Mouse (Mus musculus) embryonic facial prominence, embryonic 14.5 days (tissue): ENCODE results near the gene Fubp3. TPM values are rescaled to one million over a fixed set of nuclear protein-coding genes. Genes with fewer than 3 reads are reported as not detected.

Experiments used
- ATAC-seq: fragments of 200-750 bp; cut with Nextera tagmentation; 2 replicates; pipeline ENCODE4 v1.8.0; 2017; ENCODE audit warnings: low read depth, moderate number of reproducible peaks, moderate TSS enrichment
- DNase-seq: peaks from one replicate; pipeline ENCODE4 v3.0.0-alpha.2; 2015; ENCODE audit warnings: low spot score
- H3K27ac ChIP-seq: fragments of 300-500 bp; sonication (generic); replicated peaks from 2 replicates; pipeline ENCODE4 v1.5.1; 2014; ENCODE audit warnings: low read depth, mild to moderate bottlenecking, low read length, moderate library complexity
- H3K27me3 ChIP-seq: fragments of 300-500 bp; sonication (generic); replicated peaks from 2 replicates; pipeline ENCODE4 v1.6.1; 2014; ENCODE audit warnings: low read length; ENCODE audit not compliant: control insufficient read depth, insufficient read depth
- H3K36me3 ChIP-seq: fragments of 300-500 bp; sonication (generic); 2 replicates; pipeline ENCODE4 v1.6.1; 2014; ENCODE audit warnings: low read length, mixed read lengths; ENCODE audit not compliant: control insufficient read depth, insufficient read depth
- H3K4me1 ChIP-seq: fragments of 300-500 bp; sonication (generic); 2 replicates; pipeline ENCODE4 v1.6.1; 2014; ENCODE audit warnings: antibody characterized with exemption, low read length; ENCODE audit not compliant: control insufficient read depth, insufficient read depth
- H3K4me2 ChIP-seq: fragments of 300-500 bp; sonication (generic); 2 replicates; pipeline ENCODE4 v1.6.1; 2014; ENCODE audit warnings: low read depth, mild to moderate bottlenecking, low read length, moderate library complexity, mixed read lengths
- H3K4me3 ChIP-seq: fragments of 300-500 bp; sonication (generic); 2 replicates; pipeline ENCODE4 v1.5.1; 2014; ENCODE audit warnings: low read depth, mild to moderate bottlenecking, low read length
- H3K9ac ChIP-seq: fragments of 300-500 bp; sonication (generic); 2 replicates; pipeline ENCODE4 v1.6.1; 2014; ENCODE audit warnings: low read depth, mild to moderate bottlenecking, low read length, moderate library complexity, mixed read lengths
- H3K9me3 ChIP-seq: fragments of 300-500 bp; sonication (generic); 2 replicates; pipeline ENCODE4 v1.6.1; 2016; ENCODE audit warnings: low read length; ENCODE audit not compliant: control insufficient read depth
- WGBS: fragments of 180-500 bp; shearing (Covaris S2); extraction: QIAGEN DNeasy Blood & Tissue Kit; methylation state at CpG from one replicate; pipeline ENCODE4 v1.1.7; 2014; 5-methylcytosine and 5-hydroxymethylcytosine counted together
- microRNA-seq: library from miRNA; unstranded; fragments of <30 nt; microRNA quantifications from one replicate; pipeline ENCODE4, GENCODE M21; 2016; ENCODE audit warnings: borderline number of aligned reads
- polyA plus RNA-seq: library from polyadenylated mRNA; unstranded; fragments of >200 nt; fragmentation: Nextera tagmentation; extraction: Ambion mirVana; gene quantifications from 2 replicates; pipeline ENCODE4 v1.2.1, GENCODE M21; 2014

The Fubp3 gene
- polyA plus RNA-seq, 1 experiment from 2014 or later, result 72.9 TPM

- Histone ChIP-seq H3K27ac (no peak overlapping the region), H3K36me3 (no peaks in the 10 kb centered on the region), H3K4me3 (no peak overlapping the region), H3K9ac (no peak overlapping the region), H3K27me3 (no peaks in the 10 kb centered on the region; the same call in 1 of the 2 replicates), H3K4me1 (no peaks in the 10 kb centered on the region), H3K9me3 (0 out of 2 replicates have a peak, but pooled peaks cover 3% of the 10 kb centered on the region), H3K4me2 (no peak overlapping the region)
- no peak for DNase-seq
- whole genome bisulfite sequencing, result 85% methylated on average over 1 of the region's 1 CpGs
- no peak for ATAC-seq
Measured at GRCm38 (mm10) chr2:31663804-31664180, 91.3 kb downstream of the Fubp3 start.

Small RNA genes within 50 kb of the gene (microRNA-seq; reads per million reads assigned to microRNA genes)
- gene Mir6998, result 1.00 reads per million

Other genes with a start within 250 kb of the Fubp3 start
- gene Ass1, start 102.4 kb upstream of the Fubp3 start, polyA plus RNA-seq, result 24.1 and 25.4 TPM in 2 replicates
- 2.6 TPM in 2 replicates for gene Prdm12, start 67.4 kb downstream of the Fubp3 start, polyA plus RNA-seq
- gene Exosc2, start 98.1 kb downstream of the Fubp3 start, polyA plus RNA-seq, result 36.8 and 44.2 TPM in 2 replicates
- 47.8 and 48.9 TPM in 2 replicates for gene Abl1, start 115.7 kb downstream of the Fubp3 start, polyA plus RNA-seq
- gene Qrfp, start 237.9 kb downstream of the Fubp3 start, polyA plus RNA-seq, result 0.10 and 0.22 TPM in 2 replicates